Mouse (Mus musculus) fat pad, adult 2 months (tissue): Measurements from ENCODE around the gene Tex14.
"Not testable (repeated sequence)": the region's sequence is repeated elsewhere in the genome, so short reads cannot be mapped to it uniquely, and the experiment has no call there.

Experiments used
- DNase-seq: peaks from one replicate; pipeline ENCODE4 v3.0.0-alpha.2; 2011; ENCODE audit warnings: low read depth, low spot score; ENCODE audit errors: extremely low read depth

Tex14 gene

GRCm38 (mm10) chr11:87426450-87427250 is 21.8 kb downstream of the Tex14 start:
- peak; percentile 58 for DNase-seq

- DNase-seq, result no peak
Measured at GRCm38 (mm10) chr11:87427273-87428050, 22.6 kb downstream of the Tex14 start.

- DNase-seq, result no peak
Measured at GRCm38 (mm10) chr11:87428051-87428673, 23.3 kb downstream of the Tex14 start.

- DNase-seq, result no peak
Measured at GRCm38 (mm10) chr11:87429363-87429762, 24.5 kb downstream of the Tex14 start.

GRCm38 (mm10) chr11:87430374-87430773 is 25.5 kb downstream of the Tex14 start:
- no peak for DNase-seq

- DNase-seq, result not testable (repeated sequence)
Measured at GRCm38 (mm10) chr11:87431813-87432212, 26.9 kb downstream of the Tex14 start.

- no peak for DNase-seq
Measured at GRCm38 (mm10) chr11:87432447-87432846, 27.6 kb downstream of the Tex14 start.

GRCm38 (mm10) chr11:87432933-87433669 is 28.2 kb downstream of the Tex14 start:
- DNase-seq, result no peak

GRCm38 (mm10) chr11:87435107-87435506 is 30.2 kb downstream of the Tex14 start:
- DNase-seq, result not testable (repeated sequence)

GRCm38 (mm10) chr11:87436326-87437232 is 31.7 kb downstream of the Tex14 start:
- DNase-seq, result no peak

GRCm38 (mm10) chr11:87439796-87440420 is 35.0 kb downstream of the Tex14 start:
- no peak for DNase-seq

GRCm38 (mm10) chr11:87442643-87443372 is 37.9 kb downstream of the Tex14 start:
- not testable (repeated sequence) for DNase-seq

- DNase-seq, result peak; percentile 65
Measured at GRCm38 (mm10) chr11:87443373-87443883, 38.6 kb downstream of the Tex14 start.

- DNase-seq, result not testable (repeated sequence)
Measured at GRCm38 (mm10) chr11:87444056-87444455, 39.2 kb downstream of the Tex14 start.

- no peak for DNase-seq
Measured at GRCm38 (mm10) chr11:87444735-87445428, 40.0 kb downstream of the Tex14 start.

- not testable (repeated sequence) for DNase-seq
Measured at GRCm38 (mm10) chr11:87445593-87445992, 40.7 kb downstream of the Tex14 start.

- no peak for DNase-seq
Measured at GRCm38 (mm10) chr11:87446159-87446558, 41.3 kb downstream of the Tex14 start.

- DNase-seq, result no peak
Measured at GRCm38 (mm10) chr11:87447429-87447828, 42.6 kb downstream of the Tex14 start.
